Mouse (Mus musculus) small intestine, adult 2 months (tissue): ENCODE data around the gene Pla2g12b.

ENCODE experiments used
- CTCF ChIP-seq: fragments of 200-500 bp; IDR thresholded peaks from 2 replicates; pipeline ENCODE4 v1.5.1; 2012; ENCODE audit warnings: low read depth, mild to moderate bottlenecking, control low read depth, inconsistent platforms, low read length, moderate library complexity, mixed read lengths; ENCODE audit not compliant: insufficient replicate concordance, insufficient read length; ENCODE audit errors: extremely low read depth
- POLR2A ChIP-seq: fragments of 200-500 bp; IDR thresholded peaks from 2 replicates; pipeline ENCODE4 v1.6.1; 2012; ENCODE audit warnings: low read depth, mild to moderate bottlenecking, control low read depth, inconsistent platforms, low read length, moderate library complexity

- no peak for TF ChIP-seq POLR2A
- TF ChIP-seq CTCF = no peak
Observed at GRCm38 (mm10) chr10:59444106-59444505, 40.6 kb downstream of the Pla2g12b start.
